Mouse (Mus musculus): ENCODE measurements around the gene Por. TPM values are rescaled to one million over a fixed set of nuclear protein-coding genes. Genes with fewer than 3 reads are reported as not detected.

Por gene
- total RNA-seq, 2 experiments from 2014 or later = 84.4 to 91.2 TPM

Small RNA genes within 50 kb of the gene (microRNA-seq; reads per million reads assigned to microRNA genes)
- 0.50 to 1.3 reads per million in 2 experiments for gene Mir7034

Other genes with a start within 250 kb of the Por start
- 10 to 100 TPM; 44.3 to 59.7 TPM for gene Hip1, start 124.9 kb upstream of the Por start, total RNA-seq (2021)
- gene Ccl26, start 106.5 kb upstream of the Por start, total RNA-seq (2021) = not detected
- gene Ccl24, start 97.0 kb upstream of the Por start, total RNA-seq (2021) = under 1 TPM; 0.46 to 0.50 TPM
- 10 to 100 TPM; 83.8 to 86.5 TPM for gene Rhbdd2, start 37.4 kb upstream of the Por start, total RNA-seq (2021)
- 10 to 100 TPM; 13.5 to 18.7 TPM for gene Tmem120a, start 74.4 kb downstream of the Por start, total RNA-seq (2021)
- not detected for gene Styxl1, start 108.4 kb downstream of the Por start, total RNA-seq (2021)
- gene Mdh2, start 108.4 kb downstream of the Por start, total RNA-seq (2021) = 100 to 1,000 TPM; 389 to 397 TPM
- gene Srrm3, start 136.9 kb downstream of the Por start, total RNA-seq (2021) = 10 to 100 TPM; 85.4 to 98.1 TPM
- gene Hspb1, start 217.9 kb downstream of the Por start, total RNA-seq (2021) = 10 to 100 TPM; 16.9 to 19.7 TPM